Mouse (Mus musculus): Measurements from ENCODE around the gene Mcm3. TPM values are rescaled to one million over a fixed set of nuclear protein-coding genes. Genes with fewer than 3 reads are reported as not detected.

Mcm3 gene
- polyA plus RNA-seq (2012; rRNA removed): 44.7 and 47.3 TPM in 2 replicates

GRCm38 (mm10) chr1:20819771-20820605 is at the start of gene Mcm3:
Mcm3 (minus strand) TSS chr1:20820312.

DNA sequence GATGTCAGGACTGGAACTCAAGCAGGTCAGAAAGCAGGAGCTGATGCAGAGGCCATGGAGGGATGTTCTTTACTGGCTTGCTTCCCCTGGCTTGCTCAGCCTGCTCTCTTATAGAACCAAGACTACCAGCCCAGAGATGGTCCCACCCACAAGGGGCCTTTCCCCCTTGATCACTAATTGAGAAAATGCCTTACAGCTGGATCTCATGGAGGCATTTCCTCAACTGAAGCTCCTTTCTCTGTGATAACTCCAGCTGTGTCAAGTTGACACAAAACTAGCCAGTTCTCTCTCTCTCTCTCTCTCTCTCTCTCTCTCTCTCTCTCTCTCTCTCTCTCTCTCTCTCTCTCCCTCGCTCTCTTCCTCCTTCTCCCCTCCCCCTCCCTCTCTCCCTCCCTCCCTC is 29.6 kb downstream of the Mcm3 start, which contains the start of gene Il17f:
Gene Il17f (minus strand): TSS at position 101 of the 400 bp plus-strand sequence.

Other genes with a start within 250 kb of the Mcm3 start
- gene Pkhd1, start 202.2 kb downstream of the Mcm3 start, polyA plus RNA-seq (2012; rRNA removed): 0.28 and 0.38 TPM in 2 replicates
- not detected in 2 replicates for gene Il17a, start 89.4 kb downstream of the Mcm3 start, polyA plus RNA-seq (2012; rRNA removed)
- 0.07 and 0.12 TPM in 2 replicates for gene Il17f, start 29.7 kb downstream of the Mcm3 start, polyA plus RNA-seq (2012; rRNA removed)
- gene Paqr8, start 70.3 kb upstream of the Mcm3 start, polyA plus RNA-seq (2012; rRNA removed): 0.16 TPM in 2 replicates
- gene Efhc1, start 131.3 kb upstream of the Mcm3 start, polyA plus RNA-seq (2012; rRNA removed): 0.43 and 0.52 TPM in 2 replicates